Mouse (Mus musculus) forelimb bud, embryonic 11.5 days (tissue): ENCODE results near the gene Chn1.
A peak's percentile ranks its signal among the peaks of the same experiment; 100 is the strongest.

Experiments
- DNase-seq: peaks from one replicate; pipeline ENCODE4 v3.0.0-alpha.2; 2012; ENCODE audit warnings: low read depth, low spot score

Chn1 gene

GRCm38 (mm10) chr2:73561665-73562063 lies 213.5 kb downstream of the Chn1 start:
- peak; percentile 76 for DNase-seq

GRCm38 (mm10) chr2:73560899-73561664 lies 214.1 kb downstream of the Chn1 start:
- DNase-seq, result no peak
